Mouse (Mus musculus) heart, postnatal 25 days (tissue): ENCODE data around the gene Mark3. TPM values are rescaled to one million over a fixed set of nuclear protein-coding genes. Genes with fewer than 3 reads are reported as not detected.
"Not testable (repeated sequence)": the region's sequence is repeated elsewhere in the genome, so short reads cannot be mapped to it uniquely, and the experiment has no call there.

Experiments
- DNase-seq: peaks from one replicate; pipeline ENCODE4 v3.0.0; 2022; ENCODE audit warnings: low spot score
- intact Hi-C: fragments of 180-260 bp; cut with DNase I; formaldehyde crosslinking; loops from one replicate; pipeline ENCODE4 v1.15.1; 2025
- total RNA-seq, 2 experiments: library from RNA; stranded (reverse); gene quantifications; 2 replicates each; pipeline ENCODE4 v1.2.3; 2021

Gene Mark3
- total RNA-seq, 2 experiments from 2014 or later, result 52.9 to 54.3 TPM

- no peak for DNase-seq
- intact Hi-C loops, result no loop called here
Observed at GRCm38 (mm10) chr12:111608015-111608414, 33.7 kb downstream of the Mark3 start.

GRCm38 (mm10) chr12:111614475-111615141 is 40.3 kb downstream of the Mark3 start:
- DNase-seq, result no peak
- intact Hi-C loops, result no loop called here

GRCm38 (mm10) chr12:111618266-111618665 is 43.9 kb downstream of the Mark3 start:
- DNase-seq, result no peak
- intact Hi-C loops, result no loop called here

GRCm38 (mm10) chr12:111648061-111648645 is 73.8 kb downstream of the Mark3 start:
- no peak for DNase-seq
- intact Hi-C loops, result loop anchor here (5.0 kb wide), 1 partner anchor 96 kb away; no protein-coding TSS in a partner anchor

GRCm38 (mm10) chr12:111652953-111653352 is 78.6 kb downstream of the Mark3 start:
- intact Hi-C loops, result no loop called here
- no peak for DNase-seq

GRCm38 (mm10) chr12:111653434-111653833 is 79.1 kb downstream of the Mark3 start:
- DNase-seq, result peak; percentile 27
- intact Hi-C loops, result no loop called here

GRCm38 (mm10) chr12:111655695-111656094 is 81.4 kb downstream of the Mark3 start:
- intact Hi-C loops, result no loop called here
- DNase-seq, result no peak

GRCm38 (mm10) chr12:111659331-111659730 is 85.0 kb downstream of the Mark3 start:
- no peak for DNase-seq
- intact Hi-C loops, result no loop called here

- DNase-seq, result no peak
- intact Hi-C loops, result no loop called here
Observed at GRCm38 (mm10) chr12:111660628-111661027, 86.3 kb downstream of the Mark3 start.

GRCm38 (mm10) chr12:111661554-111661953 is 87.2 kb downstream of the Mark3 start:
- intact Hi-C loops, result not testable (repeated sequence)

GRCm38 (mm10) chr12:111663228-111664143 is 89.2 kb downstream of the Mark3 start:
- intact Hi-C loops, result no loop called here

More at GRCm38 (mm10) chr12:111661554-111661953, 87.2 kb downstream of the Mark3 start:
- DNase-seq, result not testable (repeated sequence)

GRCm38 (mm10) chr12:111664144-111664634 is 89.9 kb downstream of the Mark3 start:
- peak; percentile 37 for DNase-seq
- intact Hi-C loops, result no loop called here

More at GRCm38 (mm10) chr12:111663228-111664143, 89.2 kb downstream of the Mark3 start:
- DNase-seq, result no peak

GRCm38 (mm10) chr12:111665041-111665880 is 90.9 kb downstream of the Mark3 start:
- no peak for DNase-seq
- intact Hi-C loops, result loop anchor here (5.0 kb wide), 1 partner anchor 297 kb away; no protein-coding TSS in a partner anchor

- intact Hi-C loops, result loop anchor here (5.0 kb wide), 1 partner anchor 296 kb away; no protein-coding TSS in a partner anchor
- no peak for DNase-seq
Observed at GRCm38 (mm10) chr12:111666380-111666779, 92.1 kb downstream of the Mark3 start.

GRCm38 (mm10) chr12:111667421-111667820 is 93.1 kb downstream of the Mark3 start:
- intact Hi-C loops, result loop anchor here (5.0 kb wide), 1 partner anchor 295 kb away; no protein-coding TSS in a partner anchor
- DNase-seq, result no peak

- intact Hi-C loops, result loop anchor here (1.0 to 5.0 kb wide), 3 partner anchors 28 to 294 kb away; no protein-coding TSS in a partner anchor
- DNase-seq, result peak; percentile 86
Observed at GRCm38 (mm10) chr12:111668457-111668912, 94.2 kb downstream of the Mark3 start.

GRCm38 (mm10) chr12:111669000-111669788 is 94.9 kb downstream of the Mark3 start:
- intact Hi-C loops, result loop anchor here (1.0 to 5.0 kb wide), 3 partner anchors 27 to 293 kb away; no protein-coding TSS in a partner anchor
- DNase-seq, result peak; percentile 46

- DNase-seq, result no peak
- intact Hi-C loops, result loop anchor here (5.0 kb wide), 1 partner anchor 292 kb away; no protein-coding TSS in a partner anchor
Observed at GRCm38 (mm10) chr12:111669961-111670360, 95.6 kb downstream of the Mark3 start.
